Mouse (Mus musculus) kidney, adult 9 months (tissue): Measurements from ENCODE around the gene Mettl7a1.
"Not testable (repeated sequence)": the region's sequence is repeated elsewhere in the genome, so short reads cannot be mapped to it uniquely, and the experiment has no call there.

ENCODE experiments used
- DNase-seq: peaks from one replicate; pipeline ENCODE4 v3.0.0; 2022

The Mettl7a1 gene

DNA sequence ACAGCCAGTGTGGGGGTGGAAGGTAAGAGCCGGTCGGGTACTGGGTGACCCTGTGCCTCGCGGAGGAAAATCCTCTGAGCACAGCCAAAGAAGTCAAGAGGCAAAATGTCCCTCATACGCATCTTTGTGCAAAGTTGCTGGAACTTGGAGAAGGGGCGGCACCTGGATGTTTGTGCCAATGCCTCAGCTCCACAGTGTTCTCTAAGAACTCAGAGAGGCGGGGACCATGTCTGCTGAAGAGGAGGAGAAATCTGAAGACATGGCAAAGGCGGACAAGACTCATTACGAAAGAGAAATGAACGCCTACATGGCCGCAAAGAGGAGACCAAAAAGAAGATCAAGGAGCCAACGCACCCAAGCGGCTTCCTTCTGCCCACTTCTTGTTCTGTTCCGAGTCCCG lies 2.4 kb upstream of the Mettl7a1 start:
- DNase-seq = peak; percentile 73

DNA sequence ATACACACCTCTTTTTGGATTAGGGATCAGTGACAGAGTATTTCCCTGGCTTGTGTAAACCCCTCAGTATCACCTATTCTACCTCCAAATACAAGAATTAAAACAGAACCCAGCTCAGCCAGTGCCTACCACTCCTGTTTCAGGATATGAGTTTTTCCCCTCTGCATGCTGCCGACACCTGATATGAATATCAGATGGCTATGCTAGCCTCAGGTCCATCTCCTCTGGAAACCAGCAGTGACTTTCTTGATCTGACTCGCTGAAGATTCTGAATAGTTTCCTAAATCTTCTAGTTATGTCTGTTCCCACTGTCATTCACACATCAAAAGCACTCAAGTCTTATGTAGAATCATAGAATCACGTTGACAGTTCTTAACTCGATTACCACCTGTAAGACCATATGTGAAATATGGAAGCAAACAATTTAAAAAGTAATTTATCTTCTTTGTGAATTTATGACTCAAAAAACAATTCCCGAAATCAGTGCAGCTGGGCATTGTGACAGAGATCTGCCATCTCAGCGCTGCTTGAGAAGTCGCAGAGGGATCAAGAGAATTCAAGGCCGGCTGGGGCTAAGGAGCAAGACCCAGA lies 417 bp upstream of the Mettl7a1 start:
- no peak for DNase-seq

DNA sequence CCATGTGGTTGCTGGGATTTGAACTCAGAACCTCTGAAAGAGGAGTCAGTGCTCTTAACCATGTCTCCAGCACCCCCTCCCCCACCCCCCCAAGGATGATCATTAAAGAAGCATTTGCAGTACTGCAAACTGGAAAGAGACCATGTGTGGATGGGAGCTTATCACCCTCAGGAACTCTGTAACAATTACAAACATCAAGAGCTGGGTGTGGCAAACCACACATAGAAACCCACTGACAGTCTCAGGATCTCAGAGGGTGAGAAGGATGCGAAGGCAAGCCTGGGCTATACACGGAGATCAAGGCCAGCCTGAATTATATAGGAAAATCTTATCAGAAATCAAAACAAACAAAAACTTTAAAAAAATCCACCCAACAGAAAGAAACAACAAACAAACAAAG lies 2.3 kb downstream of the Mettl7a1 start:
- DNase-seq = no peak

DNA sequence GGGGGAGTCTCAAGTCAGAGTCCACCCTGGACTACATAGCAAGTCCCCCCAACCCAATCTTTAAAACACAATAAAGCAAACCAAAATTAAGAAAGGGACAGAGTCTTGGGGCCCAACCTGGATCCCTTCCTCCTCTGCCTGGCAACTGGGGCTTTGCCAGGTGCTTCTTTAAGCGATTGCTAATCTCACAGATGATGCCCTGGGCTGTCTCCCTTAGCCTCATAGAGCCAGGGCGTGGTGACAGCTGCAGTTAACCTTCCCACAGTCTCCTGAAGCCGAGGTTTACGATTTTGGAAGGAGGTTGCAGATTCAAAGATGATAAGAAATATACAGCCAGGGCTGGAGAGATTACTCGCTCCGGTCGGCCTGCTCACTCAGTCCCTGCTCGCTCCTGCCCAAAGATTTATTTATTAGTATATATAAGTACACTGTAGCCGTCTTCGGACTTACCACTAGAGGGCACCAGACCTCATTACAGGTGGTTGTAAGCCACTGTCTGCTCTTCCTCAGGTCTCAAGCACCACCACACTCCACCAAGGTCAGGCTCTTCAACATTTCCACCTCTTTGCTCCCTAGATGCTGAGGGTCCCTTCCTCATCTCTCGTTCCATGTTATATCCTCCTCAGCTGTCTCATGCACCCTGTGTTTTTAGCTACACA lies 3.6 kb downstream of the Mettl7a1 start:
- DNase-seq = peak; percentile 65

DNA sequence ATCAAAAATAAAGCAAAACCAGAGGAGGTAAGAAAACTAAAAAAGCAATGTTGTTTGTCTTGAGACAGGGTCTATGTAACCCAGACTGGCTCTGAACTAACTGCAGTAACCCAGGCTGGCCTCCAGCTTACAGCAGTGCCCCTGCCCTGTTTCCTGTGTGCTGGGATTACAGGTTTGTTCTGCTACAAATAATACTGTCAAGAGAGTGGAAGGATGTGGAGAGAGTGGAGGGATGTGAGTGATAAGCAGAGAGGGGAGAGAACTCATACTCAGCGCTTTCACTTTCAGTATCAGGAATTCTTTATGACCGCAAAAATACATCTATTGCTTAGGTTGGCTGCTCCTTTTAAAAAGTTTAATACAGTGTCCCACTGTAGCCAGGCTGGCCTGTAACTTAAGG lies 8.4 kb downstream of the Mettl7a1 start:
- DNase-seq = no peak

DNA sequence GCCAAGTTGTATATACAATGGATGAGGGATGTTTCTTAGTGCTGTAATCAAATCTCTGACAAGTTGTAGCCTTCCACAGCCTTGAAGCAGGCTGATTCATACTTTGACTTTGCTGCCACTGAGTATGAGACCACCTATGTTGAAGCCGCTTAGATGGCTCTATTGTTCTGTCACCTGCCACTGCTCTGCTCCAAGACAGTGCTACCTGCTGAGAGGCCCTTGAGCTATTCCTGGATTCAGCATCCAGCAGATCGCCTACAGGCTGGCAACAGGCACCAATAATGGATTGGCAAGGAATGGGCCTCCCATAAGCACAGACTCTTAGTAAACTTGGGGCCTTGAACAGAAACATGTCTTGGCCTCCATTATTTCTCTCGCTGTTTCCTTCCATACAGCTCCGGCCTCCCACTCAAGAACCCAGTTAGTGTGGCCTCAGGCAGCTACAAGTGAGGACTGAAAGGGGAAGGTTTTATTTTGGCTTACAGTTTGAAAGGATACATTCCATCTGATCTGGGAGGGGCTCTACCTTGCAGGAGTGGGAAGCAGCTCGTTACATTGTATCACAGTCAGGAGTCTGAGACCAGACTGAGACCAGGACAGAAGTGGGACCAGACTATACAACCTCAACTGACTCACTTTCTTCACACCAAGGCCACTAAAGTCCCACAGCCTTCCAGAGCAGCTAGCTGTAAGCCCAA lies 10.7 kb downstream of the Mettl7a1 start:
- DNase-seq = no peak

DNA sequence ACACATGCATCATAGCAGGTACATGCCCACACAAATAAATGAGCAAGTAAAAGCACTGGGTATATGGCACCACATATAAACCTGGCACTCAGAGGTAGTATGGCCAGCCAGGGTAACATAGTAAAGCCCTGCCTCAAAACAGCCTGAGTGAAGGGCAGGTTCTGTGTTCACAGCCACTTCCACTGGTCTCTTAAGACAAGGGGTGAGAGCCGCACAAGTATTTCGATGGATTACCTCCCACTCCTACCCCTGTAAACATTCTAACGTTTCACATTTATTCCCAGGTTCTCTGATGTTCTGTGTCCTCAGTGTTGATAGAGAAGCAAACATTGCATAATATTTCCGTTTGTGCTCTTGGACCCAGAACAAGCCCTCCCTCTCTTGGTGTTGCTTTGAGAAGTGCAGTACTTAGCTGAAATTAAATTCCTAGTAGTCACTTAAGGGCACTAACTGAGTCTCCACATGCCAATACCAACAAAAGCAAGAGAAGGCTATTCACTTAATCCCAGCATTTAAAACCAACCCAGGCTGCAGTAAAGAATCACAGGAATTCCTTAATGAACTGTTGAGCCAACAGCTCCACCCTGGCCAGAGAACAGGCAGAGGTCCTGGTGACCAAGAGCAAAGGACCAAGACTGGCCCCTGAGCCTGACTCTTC lies 14.2 kb downstream of the Mettl7a1 start:
- peak; percentile 41 for DNase-seq

DNA sequence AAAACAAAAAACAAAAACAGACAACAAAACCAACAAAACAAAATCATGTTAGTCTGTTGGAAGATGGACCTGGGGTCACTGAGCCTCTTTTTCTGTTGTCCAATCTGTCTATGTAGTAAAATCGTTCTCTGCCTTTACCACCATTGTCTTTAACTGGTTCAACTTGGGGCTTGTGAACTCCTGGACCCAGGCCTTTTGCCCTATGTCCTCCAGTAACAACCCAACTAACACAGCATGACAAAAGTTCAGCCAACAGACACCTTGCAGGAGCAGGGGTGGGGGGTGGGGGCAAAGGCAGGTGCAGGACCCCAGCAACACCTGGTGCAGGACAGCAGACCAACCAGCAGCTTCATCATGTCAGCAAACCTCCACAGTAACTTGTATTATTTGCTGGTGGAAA lies 15.9 kb downstream of the Mettl7a1 start:
- peak; percentile 50 for DNase-seq

DNA sequence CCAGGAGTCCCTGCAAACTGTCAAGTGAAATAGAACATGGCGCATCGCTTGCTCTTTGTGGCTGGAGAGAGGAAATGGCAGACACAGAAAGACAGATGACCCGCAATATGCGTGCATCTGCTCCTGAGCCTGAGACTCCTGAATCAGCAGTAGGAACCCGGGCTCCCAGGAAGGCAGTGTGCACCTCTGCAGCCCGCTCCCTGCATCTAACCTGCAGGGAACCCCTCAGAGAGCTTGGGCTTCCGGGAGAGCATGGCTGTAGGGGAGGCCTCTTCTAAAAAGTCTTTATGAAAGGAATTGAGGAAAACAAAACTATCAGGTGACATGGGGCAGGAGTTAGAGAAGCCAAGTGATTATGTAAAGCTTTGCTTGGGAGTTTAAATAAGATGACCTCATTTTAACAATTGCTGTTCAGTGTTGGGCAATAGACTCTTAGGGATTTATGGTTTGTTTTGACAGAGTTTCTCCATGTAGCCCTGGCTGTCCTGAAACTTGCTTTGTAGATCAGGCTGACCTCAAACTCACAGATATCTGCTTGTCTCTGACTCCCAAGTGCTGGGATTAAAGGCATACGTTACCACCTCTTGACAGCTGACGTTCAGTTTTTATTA lies 16.5 kb downstream of the Mettl7a1 start:
- peak; percentile 45 for DNase-seq

DNA sequence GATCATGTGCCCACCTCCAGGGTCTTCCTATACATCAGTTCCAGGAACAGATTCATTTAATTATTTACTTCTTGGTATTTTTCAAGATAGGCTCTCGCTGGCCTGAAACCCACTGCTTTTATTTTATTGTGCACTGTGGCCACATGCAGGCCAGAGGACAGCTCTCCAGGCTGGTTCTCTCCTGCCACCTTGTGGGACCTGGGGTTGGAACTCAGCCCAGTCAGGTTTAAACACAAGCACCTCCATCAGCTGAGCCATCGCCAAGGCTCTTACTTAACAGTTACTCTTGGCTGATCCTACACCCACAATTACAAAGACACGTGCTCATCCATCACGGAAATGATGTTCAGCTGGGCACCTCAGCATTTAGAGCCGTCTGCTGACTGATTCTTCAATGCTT lies 17.2 kb downstream of the Mettl7a1 start:
- DNase-seq = peak; percentile 92

DNA sequence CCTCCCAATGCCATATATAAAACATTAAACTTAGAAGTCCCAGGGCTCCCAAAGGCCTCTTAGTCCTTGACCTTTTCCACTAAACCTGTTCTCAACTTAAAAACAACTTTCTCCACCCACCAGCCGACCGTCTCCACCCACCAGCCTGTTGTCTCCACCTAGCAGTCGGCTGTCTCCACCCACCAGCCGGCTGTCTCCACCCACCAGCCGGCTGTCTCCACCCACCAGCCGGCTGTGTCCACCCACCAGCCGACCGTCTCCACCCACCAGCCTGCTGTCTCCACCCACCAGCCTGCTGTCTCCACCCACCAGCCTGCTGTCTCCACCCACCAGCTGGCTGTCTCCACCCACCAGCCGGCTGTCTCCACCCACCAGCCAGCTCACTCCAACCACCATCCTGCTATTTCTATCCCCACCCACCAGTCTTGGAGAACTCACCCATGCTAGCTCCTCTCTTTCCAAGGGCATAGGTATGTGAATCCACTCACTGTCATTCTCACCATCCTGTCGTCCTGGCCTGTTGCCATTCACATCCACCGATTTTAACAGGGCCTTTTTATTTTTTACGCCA lies 20.2 kb downstream of the Mettl7a1 start:
- DNase-seq = no peak

DNA sequence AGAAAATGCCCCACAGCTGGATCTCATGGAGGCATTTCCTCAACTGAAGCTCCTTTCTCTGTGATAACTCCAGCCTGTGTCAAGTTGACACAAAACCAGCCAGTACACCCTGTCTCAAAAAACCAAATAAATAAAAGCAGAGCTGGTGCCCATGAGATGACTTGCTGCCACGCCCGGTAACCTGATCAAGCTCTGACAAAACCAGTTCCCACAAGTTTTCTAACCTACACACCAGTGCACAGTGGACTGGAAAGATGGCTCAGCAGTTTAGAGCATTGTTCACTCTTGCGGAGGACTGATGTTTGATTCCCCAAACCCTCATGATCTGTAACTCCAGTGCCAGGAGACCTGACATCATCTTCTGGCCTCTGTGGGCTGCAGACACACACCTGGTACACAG lies 21.3 kb downstream of the Mettl7a1 start:
- DNase-seq = no peak

DNA sequence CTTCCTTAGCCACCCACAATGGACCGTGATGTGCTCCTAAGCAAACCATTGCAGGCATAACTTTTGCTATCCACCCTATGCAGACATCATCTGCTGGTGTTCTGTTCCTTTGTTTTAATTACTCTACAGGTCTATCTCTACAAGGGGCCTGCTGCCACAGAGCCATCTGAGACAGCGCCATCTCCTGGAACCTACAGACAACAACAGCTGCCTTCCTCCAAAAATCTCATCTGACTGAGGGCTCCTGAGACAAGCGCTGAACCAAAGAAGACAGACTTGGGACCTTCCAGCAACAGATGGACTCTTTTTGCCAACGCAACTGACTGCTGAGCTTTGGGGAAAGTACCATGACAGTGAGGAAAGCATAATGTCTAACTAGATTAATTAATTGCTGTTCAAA lies 24.1 kb downstream of the Mettl7a1 start:
- DNase-seq = peak; percentile 57

DNA sequence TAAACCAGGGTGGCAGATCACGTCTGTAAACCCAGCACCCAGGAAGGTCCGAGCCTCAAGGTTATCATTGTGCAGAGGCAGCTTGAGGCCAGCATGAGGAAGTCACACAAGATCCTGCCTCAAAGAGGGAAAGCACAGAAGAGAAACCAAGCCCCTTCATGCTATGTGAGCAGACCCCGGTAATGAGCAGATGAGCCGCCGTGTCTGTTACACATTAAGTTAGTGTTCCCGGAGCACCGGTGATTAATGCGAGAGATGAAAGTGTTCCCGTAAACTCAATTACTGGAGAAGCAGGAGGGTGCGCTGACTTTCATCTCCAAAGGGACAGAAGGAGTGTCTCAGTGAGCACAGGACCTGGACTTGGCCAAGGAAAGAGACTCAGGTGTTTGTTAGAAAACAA lies 25.4 kb downstream of the Mettl7a1 start:
- DNase-seq = not testable (repeated sequence)

DNA sequence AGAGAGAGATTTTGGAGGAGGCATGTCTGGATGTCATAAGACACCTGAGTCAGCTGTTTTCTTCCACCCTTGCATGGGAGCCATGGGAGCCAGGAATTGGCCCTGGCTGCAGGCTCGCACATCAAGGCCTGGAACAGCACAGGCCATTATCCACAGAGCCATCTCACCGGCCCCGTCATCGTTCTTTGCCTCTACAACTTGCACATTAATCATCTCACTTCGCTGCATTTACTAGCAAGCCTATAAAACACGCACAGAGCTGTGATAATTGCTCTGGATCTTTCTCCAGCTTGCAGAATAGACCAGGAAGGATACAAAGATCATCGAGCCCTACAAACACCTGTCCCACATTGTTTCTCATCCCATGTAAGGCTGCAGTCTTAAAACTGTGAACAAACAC lies 26.8 kb downstream of the Mettl7a1 start:
- DNase-seq = no peak

DNA sequence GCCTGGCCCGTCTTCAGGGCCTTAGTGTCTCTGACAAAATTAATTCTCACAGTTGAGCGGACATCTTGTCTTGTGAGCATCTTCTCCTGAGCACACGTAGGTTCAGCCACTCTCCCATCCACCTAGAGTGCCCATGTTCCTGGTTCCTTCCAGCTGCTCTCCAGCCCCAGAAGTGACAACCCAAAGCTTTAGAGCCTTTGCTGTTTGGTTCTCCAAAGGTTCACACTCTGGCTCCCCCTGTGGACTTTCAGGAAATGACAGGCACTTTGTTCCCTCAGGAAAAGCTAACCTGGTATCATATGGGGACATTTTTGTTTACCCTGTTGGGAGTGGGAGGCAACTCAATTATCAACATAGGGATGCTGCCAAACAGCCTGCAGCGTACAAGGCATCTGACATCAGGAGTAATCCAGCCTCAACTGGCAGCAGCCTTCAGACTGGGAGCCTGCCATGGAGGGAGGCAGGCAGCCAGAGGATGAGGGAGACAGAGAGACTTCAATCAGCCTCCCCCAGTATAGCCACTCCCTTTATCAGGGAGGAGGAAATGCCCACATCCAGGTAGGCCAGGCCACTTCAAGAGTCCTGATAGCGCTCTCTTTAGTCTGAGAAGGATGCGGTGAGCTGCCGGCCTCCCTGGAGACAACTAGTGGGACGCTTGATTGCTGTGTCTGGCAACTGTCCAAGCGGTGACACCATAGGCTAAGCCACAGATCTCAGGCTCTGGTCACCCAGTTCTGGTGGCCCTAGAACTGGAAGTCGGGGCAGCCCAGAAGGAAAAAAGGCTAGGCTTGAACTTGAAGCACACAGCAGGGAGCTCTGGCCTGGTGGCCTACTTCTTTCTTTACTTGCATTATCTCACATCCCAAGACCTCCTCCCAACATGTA lies 28.4 kb downstream of the Mettl7a1 start:
- DNase-seq = not testable (repeated sequence)

DNA sequence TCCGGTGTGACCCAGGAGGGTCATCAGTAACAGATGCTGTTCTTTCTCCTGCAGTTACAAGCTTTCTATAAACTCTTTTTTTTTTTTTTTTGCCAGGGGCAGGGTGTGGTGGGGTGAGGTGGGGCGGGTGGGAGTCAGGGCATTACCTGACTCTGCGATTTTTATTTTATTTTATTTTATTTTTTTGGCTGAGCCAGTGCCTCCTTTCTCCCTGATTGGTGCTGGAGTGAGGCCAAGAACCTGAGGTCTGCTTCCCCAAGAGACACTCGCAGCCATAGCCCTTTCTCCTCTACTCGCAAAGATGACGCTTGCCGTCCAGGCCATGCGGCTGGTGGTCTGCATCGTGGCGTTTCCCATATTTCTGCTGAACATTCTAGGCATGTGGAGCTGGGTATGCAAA lies 30.7 kb downstream of the Mettl7a1 start, which contains the start of gene Mettl7a3:
Gene Mettl7a3, plus strand, starts transcription at position 301 of the 400 bp plus-strand sequence.
- DNase-seq = no peak

DNA sequence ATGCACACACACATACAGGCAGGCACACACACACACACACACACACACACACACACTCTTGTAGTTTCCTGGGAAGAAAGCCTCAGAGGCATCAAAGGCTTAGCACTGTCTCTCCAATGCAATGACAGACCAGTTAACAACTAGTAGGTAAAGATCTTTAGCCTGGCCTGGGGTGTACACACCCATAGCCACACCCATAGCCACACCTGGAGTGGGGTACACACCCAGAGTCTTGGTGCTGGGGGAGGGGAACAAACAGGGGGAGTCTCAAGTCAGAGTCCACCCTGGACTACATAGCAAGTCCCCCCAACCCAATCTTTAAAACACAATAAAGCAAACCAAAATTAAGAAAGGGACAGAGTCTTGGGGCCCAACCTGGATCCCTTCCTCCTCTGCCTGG lies 33.4 kb downstream of the Mettl7a1 start:
- not testable (repeated sequence) for DNase-seq

DNA sequence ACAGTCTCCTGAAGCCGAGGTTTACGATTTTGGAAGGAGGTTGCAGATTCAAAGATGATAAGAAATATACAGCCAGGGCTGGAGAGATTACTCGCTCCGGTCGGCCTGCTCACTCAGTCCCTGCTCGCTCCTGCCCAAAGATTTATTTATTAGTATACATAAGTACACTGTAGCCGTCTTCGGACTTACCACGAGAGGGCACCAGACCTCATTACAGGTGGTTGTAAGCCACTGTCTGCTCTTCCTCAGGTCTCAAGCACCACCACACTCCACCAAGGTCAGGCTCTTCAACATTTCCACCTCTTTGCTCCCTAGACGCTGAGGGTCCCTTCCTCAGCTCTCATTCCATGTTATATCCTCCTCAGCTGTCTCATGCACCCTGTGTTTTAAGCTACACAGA lies 33.9 kb downstream of the Mettl7a1 start:
- peak; percentile 84 for DNase-seq

DNA sequence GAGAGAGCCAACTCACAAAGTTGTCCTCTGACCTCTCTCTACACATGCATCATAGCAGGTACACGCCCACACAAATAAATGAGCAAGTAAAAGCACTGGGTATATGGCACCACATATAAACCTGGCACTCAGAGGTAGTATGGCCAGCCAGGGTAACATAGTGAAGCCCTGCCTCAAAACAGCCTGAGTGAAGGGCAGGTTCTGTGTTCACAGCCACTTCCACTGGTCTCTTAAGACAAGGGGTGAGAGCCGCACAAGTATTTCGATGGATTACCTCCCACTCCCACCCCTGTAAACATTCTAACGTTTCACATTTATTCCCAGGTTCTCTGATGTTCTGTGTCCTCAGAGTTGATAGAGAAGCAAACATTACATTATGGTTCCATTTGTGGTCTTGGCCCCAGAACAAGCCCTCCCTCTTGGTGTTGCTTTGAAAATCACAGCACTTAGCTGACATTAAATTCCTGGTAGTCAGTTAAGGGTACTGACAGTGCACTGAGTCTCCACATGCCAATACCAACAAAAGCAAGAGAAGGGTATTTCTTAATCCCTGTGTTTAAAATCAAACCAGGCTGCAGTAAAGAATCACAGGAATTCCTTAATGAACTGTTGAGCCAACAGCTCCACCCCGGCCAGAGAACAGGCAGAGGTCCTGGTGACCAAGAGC lies 37.5 kb downstream of the Mettl7a1 start:
- peak; percentile 46 for DNase-seq

DNA sequence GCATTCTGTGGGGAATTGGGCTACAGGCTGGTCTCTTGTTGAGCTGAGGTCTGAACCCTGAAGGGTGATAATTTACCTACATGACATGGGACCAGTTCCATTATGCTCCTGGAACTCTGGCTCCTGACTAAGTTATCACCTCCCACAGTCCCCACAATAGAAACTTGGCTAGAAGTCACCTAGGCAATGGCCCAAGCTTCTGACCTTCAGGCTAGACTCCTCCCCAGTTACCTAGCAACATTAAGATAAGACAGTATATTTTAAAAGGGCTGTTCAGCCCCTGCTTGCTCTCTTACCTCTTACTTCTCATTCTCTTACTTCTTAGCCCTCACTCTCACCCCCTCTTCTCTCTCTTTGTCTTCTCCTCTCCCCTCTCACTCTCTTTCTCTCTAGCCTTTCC lies 41.5 kb downstream of the Mettl7a1 start:
- no peak for DNase-seq
